Mouse (Mus musculus): ENCODE measurements at regions not wholly inside any gene's neighbourhood (a gene's known extent, or its start where the extent isn't known, plus 50 kb on each side); places are given as distances from the start of the nearest gene placed in this dataset.

DNA sequence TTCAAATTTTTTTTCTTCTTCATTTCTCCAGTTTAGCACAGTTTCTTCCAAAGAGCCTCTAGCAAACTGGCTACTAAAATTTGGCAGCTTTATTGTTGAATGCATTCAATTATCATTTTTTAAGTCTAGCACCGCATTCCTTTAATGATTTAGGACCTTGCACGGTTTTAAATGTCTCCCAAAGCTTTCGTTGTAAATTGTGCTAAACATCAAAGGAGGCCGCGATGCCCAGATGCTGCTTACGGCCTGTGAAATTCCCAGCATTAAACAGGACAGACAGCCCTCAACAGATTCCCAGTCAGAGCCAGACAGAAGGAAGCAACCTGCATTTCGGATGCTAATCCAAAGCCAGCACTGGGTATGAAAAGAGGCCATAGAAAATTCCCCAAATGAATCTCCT is 108.0 kb upstream of the Fam204a start:
- no peak for ATAC-seq
- Histone ChIP-seq H3K4me2 (ENCODE audit: low read depth, low read length) (no peak overlapping the region), H3K27ac (ENCODE audit: low read depth) (no peak overlapping the region), H3K9ac (replicated peaks) (no peak overlapping the region), H3K27me3 (ENCODE audit: insufficient read depth, low read length) (no peaks in the 10 kb centered on the region), H3K4me3 (ENCODE audit: low read depth, low read length) (no peak overlapping the region), H3K9me3 (ENCODE audit: low read length) (no peaks in the 10 kb centered on the region), H3K4me1 (ENCODE audit: insufficient read depth) (no peaks in the 10 kb centered on the region), H3K36me3 (replicated peaks; ENCODE audit: insufficient read depth, low read length) (no peaks in the 10 kb centered on the region)
- TF ChIP-seq CTCF (IDR thresholded peaks at IDR 0.05; ENCODE audit: low read depth) = no peak
- 73% methylated on average over 7 of the region's 7 CpGs for WGBS (ENCODE audit: insufficient replicate concordance)
- DNase-seq = no peak

DNA sequence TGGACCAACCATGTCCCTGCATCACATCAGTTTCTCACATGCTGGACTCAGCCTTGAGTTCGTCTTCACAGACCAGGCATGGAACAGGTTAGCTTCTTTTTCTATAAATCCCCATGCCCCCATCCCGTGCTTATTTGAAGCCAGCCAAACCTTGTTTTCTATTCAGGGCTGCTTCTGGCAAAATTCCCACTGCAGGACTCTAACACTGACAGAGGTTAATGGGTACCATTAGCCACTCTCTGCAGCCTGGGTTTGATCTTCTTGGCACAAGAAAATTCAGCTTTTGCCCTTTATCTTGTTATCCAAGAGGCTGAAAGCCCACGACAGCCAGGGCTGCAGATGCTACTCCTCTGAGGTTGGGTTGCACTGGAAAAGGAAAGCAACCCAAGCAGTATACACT is 101.8 kb upstream of the Fam204a start:
- H3K27me3 ChIP-seq (ENCODE audit: insufficient read depth, low read length) = no peaks in the 10 kb centered on the region
- no peaks in the 10 kb centered on the region for H3K4me1 ChIP-seq (ENCODE audit: insufficient read depth)
- TF ChIP-seq EP300 (IDR thresholded peaks at IDR 0.05; ENCODE audit: low read depth) (no peak), CTCF (IDR thresholded peaks at IDR 0.05; ENCODE audit: low read depth) (no peak)
- ATAC-seq (no peak), DNase-seq (no peak)
- no peaks in the 10 kb centered on the region for H3K9me3 ChIP-seq (ENCODE audit: low read length)
- H3K9ac ChIP-seq (replicated peaks) = no peak overlapping the region
- H3K36me3 ChIP-seq (replicated peaks; ENCODE audit: insufficient read depth, low read length) = no peaks in the 10 kb centered on the region
- no peak overlapping the region for H3K4me2 ChIP-seq (ENCODE audit: low read depth, low read length)
- H3K4me3 ChIP-seq (ENCODE audit: low read depth, low read length) = no peak overlapping the region
- WGBS (ENCODE audit: insufficient replicate concordance) = 61% methylated on average over 3 of the region's 3 CpGs
- no peak overlapping the region for H3K27ac ChIP-seq (ENCODE audit: low read depth)

DNA sequence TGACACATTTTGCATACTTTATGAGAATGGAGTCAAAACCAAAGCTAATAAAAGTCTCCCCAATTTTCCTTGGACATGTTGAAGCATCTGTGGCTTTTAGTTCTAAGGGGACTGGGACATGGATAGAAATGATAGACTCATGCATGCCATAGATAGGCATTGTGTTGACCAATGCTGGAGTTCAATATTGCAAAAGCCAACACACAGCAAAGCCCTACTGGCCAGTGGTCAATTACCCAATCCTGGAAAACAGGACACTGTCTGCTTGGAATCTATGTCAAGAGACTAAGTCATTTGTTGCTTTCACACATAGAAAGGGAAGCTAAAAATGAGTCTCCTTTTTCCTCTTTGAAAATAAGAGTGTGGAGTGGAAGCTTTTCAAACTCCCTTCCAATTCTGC is 99.1 kb upstream of the Fam204a start:
- no peak for DNase-seq
- H3K4me3 ChIP-seq (ENCODE audit: low read depth, low read length) = no peak overlapping the region
- H3K27me3 ChIP-seq (ENCODE audit: insufficient read depth, low read length) = no peaks in the 10 kb centered on the region
- peak; percentile 51; the same call in 1 of the 2 replicates for ATAC-seq
- H3K4me1 ChIP-seq (ENCODE audit: insufficient read depth) = no peaks in the 10 kb centered on the region
- H3K9me3 ChIP-seq (ENCODE audit: low read length) = no peaks in the 10 kb centered on the region
- H3K36me3 ChIP-seq (replicated peaks; ENCODE audit: insufficient read depth, low read length) = no peaks in the 10 kb centered on the region
- no peak overlapping the region for H3K9ac ChIP-seq (replicated peaks)
- no peak for TF ChIP-seq CTCF (IDR thresholded peaks at IDR 0.05; ENCODE audit: low read depth)
- H3K27ac ChIP-seq (ENCODE audit: low read depth) = no peak overlapping the region
- no peak overlapping the region for H3K4me2 ChIP-seq (ENCODE audit: low read depth, low read length)

DNA sequence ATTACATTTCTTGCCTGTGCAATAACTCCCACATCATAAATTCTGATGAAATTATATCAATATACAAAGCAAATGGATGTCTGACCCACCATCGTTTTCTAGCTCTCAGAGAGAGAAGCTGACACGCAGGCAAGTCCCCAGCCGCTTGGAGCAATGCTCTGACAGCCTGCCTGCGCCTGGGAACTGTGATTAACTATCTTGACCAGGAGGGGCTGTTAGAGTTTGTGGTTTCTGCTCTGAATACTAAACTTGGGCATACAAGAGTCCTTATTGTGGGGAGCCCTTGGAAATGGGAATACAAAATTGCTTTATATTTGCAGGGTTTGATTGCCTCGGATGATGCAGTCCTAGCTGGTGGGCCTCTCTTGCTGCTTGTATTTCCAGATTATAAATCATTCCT is 98.6 kb upstream of the Fam204a start:
- H3K4me3 ChIP-seq (ENCODE audit: low read depth, low read length) = no peak overlapping the region
- H3K36me3 ChIP-seq (replicated peaks; ENCODE audit: insufficient read depth, low read length) = no peaks in the 10 kb centered on the region
- ATAC-seq = no peak
- H3K4me1 ChIP-seq (ENCODE audit: insufficient read depth) = no peaks in the 10 kb centered on the region
- H3K27me3 ChIP-seq (ENCODE audit: insufficient read depth, low read length) = no peaks in the 10 kb centered on the region
- no peak for DNase-seq
- no peak overlapping the region for H3K4me2 ChIP-seq (ENCODE audit: low read depth, low read length)
- no peak overlapping the region for H3K9ac ChIP-seq (replicated peaks)
- H3K9me3 ChIP-seq (ENCODE audit: low read length) = no peaks in the 10 kb centered on the region
- H3K27ac ChIP-seq (ENCODE audit: low read depth) = no peak overlapping the region
- TF ChIP-seq EP300 (IDR thresholded peaks at IDR 0.05; ENCODE audit: low read depth) (no peak), CTCF (IDR thresholded peaks at IDR 0.05; ENCODE audit: low read depth) (no peak)
- 49% methylated on average over 5 of the region's 5 CpGs for WGBS (ENCODE audit: insufficient replicate concordance)

DNA sequence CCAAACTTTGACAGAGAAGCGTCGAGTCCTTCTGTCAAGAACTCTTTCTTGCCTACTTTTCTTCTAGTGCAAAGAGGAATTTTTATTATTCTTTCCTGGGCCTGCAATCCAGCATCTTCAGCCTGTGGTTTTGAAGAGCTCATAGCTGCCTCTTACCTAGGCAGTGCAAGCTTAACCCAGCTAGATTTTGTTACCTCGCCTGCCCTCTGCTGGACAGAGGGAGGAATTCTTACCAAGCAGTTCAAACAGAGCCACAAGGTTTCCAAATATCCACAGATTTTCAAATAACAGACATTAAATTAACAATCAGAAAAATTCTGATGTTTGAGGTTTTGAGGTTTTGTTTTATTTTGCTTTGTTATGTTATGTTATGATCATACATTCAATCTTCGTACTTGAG is 84.1 kb upstream of the Fam204a start:
- no peak for ATAC-seq

DNA sequence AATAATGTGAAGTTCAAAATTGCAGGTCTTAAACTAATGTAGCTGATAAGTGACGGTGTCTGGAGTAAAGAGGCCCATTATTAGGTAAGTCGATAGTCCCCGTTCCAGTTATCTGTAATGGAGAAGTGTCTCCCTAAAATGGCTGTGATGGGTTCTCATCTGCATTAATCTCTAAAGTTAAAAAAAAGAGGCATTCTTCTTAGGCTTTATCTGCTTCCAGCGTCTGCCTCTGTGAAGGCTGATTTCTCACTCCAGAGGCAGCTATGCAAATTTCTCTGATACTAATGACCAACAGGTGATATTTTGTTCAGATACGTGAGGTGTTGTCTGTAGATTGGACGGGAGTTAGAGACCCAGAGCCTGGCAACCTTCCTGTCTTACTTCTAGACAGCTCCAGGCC is 75.9 kb upstream of the Fam204a start:
- H3K27me3 ChIP-seq (ENCODE audit: insufficient read depth, low read length) = no peaks in the 10 kb centered on the region
- TF ChIP-seq CTCF (IDR thresholded peaks at IDR 0.05; ENCODE audit: low read depth) (no peak), EP300 (IDR thresholded peaks at IDR 0.05; ENCODE audit: low read depth) (no peak)
- no peaks in the 10 kb centered on the region for H3K36me3 ChIP-seq (replicated peaks; ENCODE audit: insufficient read depth, low read length)
- H3K4me2 ChIP-seq (ENCODE audit: low read depth, low read length) = no peak overlapping the region
- no peak for DNase-seq
- H3K4me3 ChIP-seq (ENCODE audit: low read depth, low read length) = no peak overlapping the region
- no peaks in the 10 kb centered on the region for H3K4me1 ChIP-seq (ENCODE audit: insufficient read depth)
- no peak for ATAC-seq
- WGBS (ENCODE audit: insufficient replicate concordance) = 69% methylated on average over 6 of the region's 6 CpGs
- no peaks in the 10 kb centered on the region for H3K9me3 ChIP-seq (ENCODE audit: low read length)
- H3K9ac ChIP-seq (replicated peaks) = no peak overlapping the region
- no peak overlapping the region for H3K27ac ChIP-seq (ENCODE audit: low read depth)

More for the DNA sequence above, 84.1 kb upstream of the Fam204a start:
- Histone ChIP-seq H3K27ac (ENCODE audit: low read depth) (no peak overlapping the region), H3K36me3 (replicated peaks; ENCODE audit: insufficient read depth, low read length) (no peaks in the 10 kb centered on the region), H3K9me3 (ENCODE audit: low read length) (no peaks in the 10 kb centered on the region), H3K9ac (replicated peaks) (no peak overlapping the region), H3K27me3 (ENCODE audit: insufficient read depth, low read length) (no peaks in the 10 kb centered on the region), H3K4me3 (ENCODE audit: low read depth, low read length) (no peak overlapping the region), H3K4me1 (ENCODE audit: insufficient read depth) (no peaks in the 10 kb centered on the region), H3K4me2 (ENCODE audit: low read depth, low read length) (no peak overlapping the region)
- peak; percentile 71 for DNase-seq
- WGBS (ENCODE audit: insufficient replicate concordance) = 25% methylated on average over 4 of the region's 4 CpGs
- TF ChIP-seq CTCF (IDR thresholded peaks at IDR 0.05; ENCODE audit: low read depth) = peak; percentile 78
- TF ChIP-seq EP300 (IDR thresholded peaks at IDR 0.05; ENCODE audit: low read depth) = no peak

DNA sequence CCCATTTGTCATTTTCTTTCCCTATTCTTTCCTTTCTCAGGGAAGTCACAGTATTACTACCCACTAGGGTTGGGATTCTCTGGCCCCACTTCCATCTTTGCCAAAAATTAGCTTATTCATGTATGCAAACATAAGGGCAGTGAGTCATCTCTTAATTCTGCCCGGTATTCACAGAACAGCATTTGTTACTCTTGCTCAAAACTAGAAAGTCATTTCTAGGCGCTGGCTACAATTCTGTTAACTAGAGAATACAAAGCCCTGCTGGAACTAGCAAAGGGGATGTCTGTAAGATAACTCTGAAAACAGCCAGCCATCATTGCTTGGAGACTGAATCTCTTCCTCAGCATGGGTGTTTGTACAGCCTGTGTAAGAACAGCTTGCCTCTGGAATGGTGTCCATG is 74.4 kb upstream of the Fam204a start:
- no peak overlapping the region for H3K4me2 ChIP-seq (ENCODE audit: low read depth, low read length)
- H3K4me1 ChIP-seq (ENCODE audit: insufficient read depth) = no peaks in the 10 kb centered on the region
- no peaks in the 10 kb centered on the region for H3K9me3 ChIP-seq (ENCODE audit: low read length)
- H3K4me3 ChIP-seq (ENCODE audit: low read depth, low read length) = no peak overlapping the region
- no peak for DNase-seq
- no peak overlapping the region for H3K27ac ChIP-seq (ENCODE audit: low read depth)
- TF ChIP-seq EP300 (IDR thresholded peaks at IDR 0.05; ENCODE audit: low read depth) (no peak), CTCF (IDR thresholded peaks at IDR 0.05; ENCODE audit: low read depth) (no peak)
- no peak for ATAC-seq
- no peak overlapping the region for H3K9ac ChIP-seq (replicated peaks)
- 71% methylated on average over 2 of the region's 2 CpGs for WGBS (ENCODE audit: insufficient replicate concordance)
- no peaks in the 10 kb centered on the region for H3K27me3 ChIP-seq (ENCODE audit: insufficient read depth, low read length)
- H3K36me3 ChIP-seq (replicated peaks; ENCODE audit: insufficient read depth, low read length) = no peaks in the 10 kb centered on the region

Measured in liver, postnatal 0 days (tissue).